Mouse (Mus musculus) lung, embryonic 14.5 days (tissue): ENCODE results near the gene Cdkn2a. TPM values are rescaled to one million over a fixed set of nuclear protein-coding genes. Genes with fewer than 3 reads are reported as not detected.
A peak's percentile ranks its signal among the peaks of the same experiment; 100 is the strongest.

Source experiments
- ATAC-seq: fragments of 200-750 bp; cut with Nextera tagmentation; 2 replicates; pipeline ENCODE4 v1.8.0; 2017; ENCODE audit warnings: mild to moderate bottlenecking, moderate TSS enrichment, moderate library complexity; ENCODE audit not compliant: insufficient read depth
- DNase-seq: peaks from one replicate; pipeline ENCODE4 v3.0.0-alpha.2; 2015
- H3K27ac ChIP-seq: fragments of 300-500 bp; sonication (generic); 2 replicates; pipeline ENCODE4 v1.5.1; 2014; ENCODE audit warnings: low read depth, mild to moderate bottlenecking, moderate library complexity
- H3K27me3 ChIP-seq: fragments of 300-500 bp; sonication (generic); 2 replicates; pipeline ENCODE4 v1.6.1; 2014; ENCODE audit warnings: low read length, control low read depth; ENCODE audit not compliant: insufficient read depth
- H3K36me3 ChIP-seq: fragments of 300-500 bp; sonication (generic); 2 replicates; pipeline ENCODE4 v1.6.1; 2014; ENCODE audit warnings: control low read depth; ENCODE audit not compliant: insufficient read depth
- H3K4me1 ChIP-seq: fragments of 300-500 bp; sonication (generic); 2 replicates; pipeline ENCODE4 v1.6.1; 2014; ENCODE audit warnings: antibody characterized with exemption, control low read depth; ENCODE audit not compliant: insufficient read depth
- H3K4me2 ChIP-seq: fragments of 300-500 bp; sonication (generic); 2 replicates; pipeline ENCODE4 v1.6.1; 2014; ENCODE audit warnings: mild to moderate bottlenecking
- H3K4me3 ChIP-seq: fragments of 300-500 bp; sonication (generic); 2 replicates; pipeline ENCODE4 v1.5.1; 2014; ENCODE audit warnings: low read depth, low read length
- H3K9ac ChIP-seq: fragments of 300-500 bp; sonication (generic); 2 replicates; pipeline ENCODE4 v1.6.1; 2014
- H3K9me3 ChIP-seq: fragments of 300-500 bp; sonication (generic); 2 replicates; pipeline ENCODE4 v1.6.1; 2016; ENCODE audit warnings: low read depth, low read length, control low read depth
- CTCF ChIP-seq: IDR thresholded peaks from 2 replicates; pipeline ENCODE4 v1.5.1; 2016; ENCODE audit warnings: antibody characterized with exemption, low read depth
- WGBS: fragments of 180-500 bp; shearing (Covaris S2); extraction: QIAGEN DNeasy Blood & Tissue Kit; methylation state at CpG from one replicate; pipeline ENCODE4 v1.1.7; 2014; 5-methylcytosine and 5-hydroxymethylcytosine counted together
- polyA plus RNA-seq: library from polyadenylated mRNA; unstranded; fragments of >200 nt; fragmentation: Nextera tagmentation; extraction: Ambion mirVana; gene quantifications from 2 replicates; pipeline ENCODE4 v1.2.1, GENCODE M21; 2014

Gene Cdkn2a
- not detected in 2 replicates for polyA plus RNA-seq

DNA sequence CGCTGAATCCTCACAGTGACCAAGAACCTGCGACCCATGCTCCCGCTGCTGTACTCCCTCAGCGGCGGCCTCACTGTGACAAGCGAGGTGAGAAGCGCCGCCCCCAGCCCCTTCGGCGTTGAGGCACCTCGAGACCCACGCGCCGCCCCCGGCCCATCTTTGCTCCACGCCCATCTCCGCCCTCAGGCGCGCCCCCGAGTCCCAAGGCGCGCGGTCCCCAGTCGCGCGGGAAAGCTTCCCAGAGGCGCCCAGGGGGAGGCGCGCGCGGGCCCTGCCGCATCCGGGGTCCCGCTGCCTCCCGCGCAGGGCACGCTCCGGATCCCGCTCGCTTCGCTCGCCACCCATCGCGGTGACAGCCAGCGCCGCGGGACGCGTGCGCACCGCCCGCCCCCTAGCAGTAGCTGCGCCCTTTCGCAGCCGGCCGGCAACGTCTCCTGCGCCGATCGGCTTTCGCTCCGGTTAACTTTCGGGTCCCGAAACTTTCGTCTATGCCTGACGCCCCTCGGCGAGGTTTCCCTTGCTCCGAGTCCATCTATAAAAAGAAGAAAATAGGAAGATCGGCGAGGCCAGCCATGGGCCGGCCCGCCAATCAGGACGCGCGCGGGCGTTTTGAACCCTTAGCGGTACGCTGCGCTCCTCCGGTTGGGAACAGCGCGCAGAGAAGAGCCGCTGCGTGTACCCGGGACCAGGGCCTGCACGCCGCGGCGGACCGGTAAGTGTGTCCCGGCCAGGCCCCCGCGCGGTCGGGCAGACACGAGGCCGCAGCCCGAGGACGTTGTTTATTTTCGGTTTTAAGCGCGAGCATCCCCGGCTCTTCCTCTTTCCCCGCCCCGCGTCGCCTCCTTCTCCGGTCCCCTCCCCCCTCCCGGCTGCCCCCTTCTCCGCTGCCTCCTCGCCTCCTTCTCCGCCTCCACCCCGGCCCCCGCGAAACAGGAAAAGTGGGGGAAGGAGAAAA, at the start of gene Cdkn2a:
Cdkn2a (minus strand) TSS at position 168 of the 955 bp plus-strand sequence.
- TF ChIP-seq CTCF = no peak; the same call in 1 of the 2 replicates
- ATAC-seq (peak; percentile 89), DNase-seq (peak; percentile 83)
- peak within 1 kb of the TSS; percentile 51 for H3K9ac ChIP-seq
- no peaks in the 10 kb centered on the region for H3K4me1 ChIP-seq
- no peaks in the 10 kb centered on the region for H3K36me3 ChIP-seq
- no peaks in the 10 kb centered on the region for H3K9me3 ChIP-seq
- H3K4me2 ChIP-seq = peak within 1 kb of the TSS; percentile 91
- peak within 1 kb of the TSS; percentile 62 for H3K4me3 ChIP-seq
- no peak within 1 kb of the TSS for H3K27ac ChIP-seq
- WGBS = under 1% methylated on average over 112 of the region's 117 CpGs
- H3K27me3 ChIP-seq = peaks cover 92% of the 10 kb centered on the region

DNA sequence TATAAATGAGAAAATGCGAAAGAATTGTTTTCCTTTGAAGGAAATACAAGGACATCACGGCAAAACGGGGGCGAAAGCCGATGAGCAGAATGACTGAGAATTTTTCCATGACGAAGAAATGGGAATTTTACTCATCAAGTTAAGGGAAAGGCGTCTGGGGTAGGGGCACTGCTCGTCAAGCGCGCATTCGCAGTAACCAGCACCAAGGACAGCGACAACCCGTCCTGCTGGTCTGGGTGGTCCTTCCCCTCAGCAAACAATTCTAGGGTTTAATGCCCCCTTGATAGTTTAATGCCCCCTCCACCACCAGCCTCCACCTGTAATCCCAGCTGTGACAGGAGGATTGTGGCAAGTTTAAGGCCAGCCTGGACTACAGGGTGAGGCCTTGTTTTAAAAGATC, 19.0 kb upstream of the Cdkn2a start:
- H3K9me3 ChIP-seq = no peaks in the 10 kb centered on the region
- H3K9ac ChIP-seq = no peak overlapping the region
- DNase-seq (peak; percentile 87), ATAC-seq (no peak)
- no peak overlapping the region for H3K27ac ChIP-seq
- H3K4me3 ChIP-seq = no peak overlapping the region
- H3K27me3 ChIP-seq = peaks cover 46% of the 10 kb centered on the region
- no peak for TF ChIP-seq CTCF
- WGBS = 7% methylated on average over 13 of the region's 13 CpGs
- H3K36me3 ChIP-seq = no peaks in the 10 kb centered on the region
- H3K4me2 ChIP-seq = no peak overlapping the region
- H3K4me1 ChIP-seq = no peaks in the 10 kb centered on the region

DNA sequence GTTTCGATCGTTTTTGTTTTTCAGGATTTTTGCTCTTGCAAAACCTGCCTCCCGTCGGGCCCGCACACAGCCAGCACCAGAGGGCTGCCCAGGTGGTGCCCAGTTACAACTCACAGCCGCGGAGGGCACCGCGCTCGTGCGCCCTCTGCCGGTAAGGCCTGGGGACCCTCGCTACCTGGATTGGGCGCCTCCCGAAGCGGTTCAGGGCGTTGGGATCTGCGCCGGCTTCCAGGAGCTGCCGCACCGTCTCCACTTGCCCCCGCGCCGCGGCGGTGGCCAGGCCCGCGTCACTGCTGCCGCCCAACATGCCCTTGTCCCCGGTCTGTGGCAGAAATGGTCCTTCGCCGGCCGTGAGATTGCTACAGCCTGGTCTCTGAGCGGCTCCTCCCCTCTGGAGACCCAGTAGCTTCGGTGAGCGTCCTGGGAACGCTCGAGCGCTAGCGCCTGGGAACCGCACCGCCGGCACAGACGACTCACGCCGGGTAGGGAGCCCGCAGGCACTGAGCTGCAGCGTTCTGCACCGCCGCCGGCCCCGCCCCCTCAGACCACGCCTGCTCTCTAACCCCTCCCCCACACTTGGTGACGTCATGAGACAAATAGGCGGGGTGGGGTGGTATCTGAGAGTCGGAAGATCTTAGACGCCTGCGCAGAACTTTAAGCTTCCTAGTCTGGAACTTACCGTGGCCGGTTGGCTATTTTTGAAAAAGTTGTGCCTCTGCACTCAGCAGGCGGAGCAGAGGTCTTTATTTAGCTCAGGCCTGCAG, 16.2 kb upstream of the Cdkn2a start, which contains the start of gene Cdkn2b:
Cdkn2b (minus strand) TSS at position 549 of the 764 bp plus-strand sequence.
- Histone ChIP-seq H3K4me3 (peak within 1 kb of the TSS; percentile 47), H3K36me3 (no peaks in the 10 kb centered on the region), H3K4me1 (no peaks in the 10 kb centered on the region), H3K27me3 (peaks cover 74% of the 10 kb centered on the region), H3K9me3 (no peaks in the 10 kb centered on the region), H3K4me2 (peak within 1 kb of the TSS; percentile 93), H3K9ac (no peak within 1 kb of the TSS), H3K27ac (no peak within 1 kb of the TSS)
- TF ChIP-seq CTCF = peak; percentile 81
- WGBS = under 1% methylated on average over 61 of the region's 61 CpGs
- ATAC-seq (peak; percentile 93), DNase-seq (peak; percentile 84)

DNA sequence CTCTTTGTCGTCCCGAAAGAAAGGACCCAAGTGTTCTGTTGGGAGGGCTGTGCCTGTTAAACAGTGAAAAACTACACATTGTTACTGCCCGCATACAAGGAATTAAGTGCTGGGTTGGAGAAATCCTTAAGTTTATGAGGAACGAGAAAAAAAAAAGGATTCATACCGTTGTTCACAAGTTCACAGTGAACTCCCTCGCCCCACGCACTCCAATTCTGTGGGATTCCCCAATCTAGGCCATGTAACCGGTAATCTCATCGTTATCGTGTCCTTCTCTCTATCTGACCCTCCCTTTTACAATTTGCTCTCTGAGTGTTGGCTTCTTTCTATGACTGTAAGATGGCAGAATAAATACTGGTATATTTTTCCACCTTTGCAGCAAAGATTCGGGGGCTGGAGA, 15.5 kb upstream of the Cdkn2a start:
- no peak overlapping the region for H3K9ac ChIP-seq

DNA sequence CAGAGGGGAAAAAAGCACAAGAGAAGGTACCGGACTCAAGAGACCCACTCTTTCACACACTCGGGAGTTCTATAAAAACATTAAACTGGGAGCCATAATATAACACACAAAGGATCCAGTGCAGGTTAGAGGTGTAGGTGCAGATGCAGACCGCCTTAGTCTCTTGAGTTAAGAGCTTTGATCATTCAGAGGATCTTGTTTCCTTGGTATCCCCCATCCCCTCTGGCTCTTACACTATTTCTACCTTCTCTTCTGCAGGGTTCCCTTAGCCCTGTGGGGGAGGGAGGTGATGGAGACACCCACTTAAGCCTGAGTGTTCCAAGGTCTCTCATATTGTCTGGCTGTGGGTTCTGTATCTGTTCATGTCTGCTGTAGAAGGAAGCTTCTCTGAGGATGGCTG, 13.5 kb upstream of the Cdkn2a start:
- Histone ChIP-seq H3K9ac (no peak overlapping the region), H3K27me3 (peaks cover 93% of the 10 kb centered on the region), H3K4me2 (no peak overlapping the region), H3K9me3 (no peaks in the 10 kb centered on the region), H3K36me3 (no peaks in the 10 kb centered on the region), H3K27ac (no peak overlapping the region), H3K4me3 (no peak overlapping the region), H3K4me1 (no peaks in the 10 kb centered on the region)
- 15% methylated on average over 3 of the region's 3 CpGs for WGBS
- no peak for DNase-seq
- no peak for TF ChIP-seq CTCF
- ATAC-seq = no peak

More for the DNA sequence above, 15.5 kb upstream of the Cdkn2a start:
- Histone ChIP-seq H3K9me3 (no peaks in the 10 kb centered on the region), H3K27me3 (peaks cover 80% of the 10 kb centered on the region), H3K4me2 (peak overlapping the region; percentile 93), H3K4me1 (no peaks in the 10 kb centered on the region), H3K27ac (no peak overlapping the region), H3K4me3 (peak overlapping the region; percentile 47), H3K36me3 (no peaks in the 10 kb centered on the region)
- 3% methylated on average over 11 of the region's 11 CpGs for WGBS
- ATAC-seq = no peak
- no peak for DNase-seq
- no peak for TF ChIP-seq CTCF

DNA sequence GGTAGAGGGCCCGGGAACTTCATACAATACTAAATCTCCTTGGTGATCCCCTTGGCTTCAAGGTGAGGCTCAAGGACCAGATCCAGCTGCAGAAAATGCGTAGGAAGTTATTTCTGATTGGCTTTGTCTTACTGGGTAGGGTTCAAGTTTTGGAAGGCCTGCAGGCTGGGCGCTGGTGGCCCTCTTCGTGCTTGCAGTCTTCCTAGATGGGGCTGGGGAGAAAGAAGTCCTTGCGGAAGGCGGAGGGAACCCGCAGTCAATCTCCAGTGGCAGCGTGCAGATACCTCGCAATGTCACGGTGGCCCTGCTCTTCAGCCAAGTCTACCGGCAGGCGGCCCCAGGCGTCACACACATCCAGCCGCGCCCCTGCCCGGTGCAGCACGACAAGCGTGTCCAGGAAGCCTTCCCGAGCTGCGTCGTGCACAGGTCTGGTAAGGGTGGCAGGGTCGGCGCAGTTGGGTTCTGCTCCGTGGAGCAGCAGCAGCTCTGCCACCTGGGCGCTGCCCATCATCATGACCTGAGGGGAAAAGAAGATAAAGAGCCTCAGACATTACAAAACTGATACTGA, 12.4 kb upstream of the Cdkn2a start:
- no peak for DNase-seq
- no peaks in the 10 kb centered on the region for H3K9me3 ChIP-seq
- no peak for ATAC-seq
- no peaks in the 10 kb centered on the region for H3K4me1 ChIP-seq
- no peak overlapping the region for H3K9ac ChIP-seq
- no peak overlapping the region for H3K4me3 ChIP-seq
- H3K27me3 ChIP-seq = peaks cover 94% of the 10 kb centered on the region
- no peaks in the 10 kb centered on the region for H3K36me3 ChIP-seq
- H3K4me2 ChIP-seq = no peak overlapping the region
- no peak overlapping the region for H3K27ac ChIP-seq
- 2% methylated on average over 25 of the region's 25 CpGs for WGBS
- peak; percentile 38; the same call in 1 of the 2 replicates for TF ChIP-seq CTCF
